Mouse (Mus musculus) forebrain, embryonic 12.5 days (tissue): ENCODE measurements around the gene Ifih1. TPM values are rescaled to one million over a fixed set of nuclear protein-coding genes. Genes with fewer than 3 reads are reported as not detected.

Source experiments
- ATAC-seq: fragments of 200-750 bp; cut with Nextera tagmentation; 2 replicates; pipeline ENCODE4 v1.8.0; 2017; ENCODE audit warnings: moderate TSS enrichment; ENCODE audit not compliant: low FRiP score
- H3K27ac ChIP-seq: fragments of 300-500 bp; sonication (generic); 2 replicates; pipeline ENCODE4 v1.5.1; 2016; ENCODE audit warnings: mild to moderate bottlenecking
- H3K27me3 ChIP-seq: fragments of 300-500 bp; sonication (generic); 2 replicates; pipeline ENCODE4 v1.6.1; 2016; ENCODE audit warnings: mild to moderate bottlenecking
- H3K36me3 ChIP-seq: fragments of 300-500 bp; sonication (generic); replicated peaks from 2 replicates; pipeline ENCODE4 v1.6.1; 2016; ENCODE audit warnings: mild to moderate bottlenecking
- H3K4me1 ChIP-seq: fragments of 300-500 bp; sonication (generic); 2 replicates; pipeline ENCODE4 v1.6.1; 2016
- H3K4me2 ChIP-seq: fragments of 300-500 bp; sonication (generic); 2 replicates; pipeline ENCODE4 v1.6.1; 2016; ENCODE audit warnings: mild to moderate bottlenecking, moderate library complexity
- H3K4me3 ChIP-seq: fragments of 300-500 bp; sonication (generic); replicated peaks from 2 replicates; pipeline ENCODE4 v1.5.1; 2016; ENCODE audit warnings: mild to moderate bottlenecking
- H3K9ac ChIP-seq: fragments of 300-500 bp; sonication (generic); 2 replicates; pipeline ENCODE4 v1.6.1; 2016; ENCODE audit warnings: mild to moderate bottlenecking
- H3K9me3 ChIP-seq: fragments of 300-500 bp; sonication (generic); 2 replicates; pipeline ENCODE4 v1.6.1; 2016
- WGBS: fragments of 180-500 bp; shearing (Covaris S2); methylation state at CpG from one replicate; pipeline ENCODE4 v1.1.7; 2016; 5-methylcytosine and 5-hydroxymethylcytosine counted together
- polyA plus RNA-seq: library from polyadenylated mRNA; unstranded; fragments of >200 nt; fragmentation: Nextera tagmentation; extraction: Ambion mirVana; gene quantifications from 2 replicates; pipeline ENCODE4 v1.2.1, GENCODE M21; 2016

The Ifih1 gene
- polyA plus RNA-seq, 1 experiment from 2014 or later, result 1.5 TPM

DNA sequence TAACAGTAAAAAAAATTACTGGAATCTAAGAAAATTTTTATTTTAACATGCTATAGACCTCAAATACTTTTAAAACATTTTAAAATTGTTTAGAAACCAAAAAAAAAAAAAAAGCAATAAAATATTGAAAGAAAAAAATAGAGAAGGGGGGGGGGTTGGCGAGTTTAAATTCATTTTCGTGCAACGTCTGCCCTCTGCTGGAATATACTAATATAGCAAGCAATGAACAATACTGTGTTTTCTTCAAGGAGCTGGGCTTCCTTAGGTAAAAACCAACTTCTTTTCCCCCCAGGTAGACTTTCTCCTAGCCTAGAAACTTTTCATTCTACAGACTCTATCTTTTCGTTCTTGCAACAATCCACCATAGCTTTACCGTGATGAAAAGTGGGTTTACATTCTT is 18.3 kb downstream of the Ifih1 start:
- Histone ChIP-seq H3K9ac (no peak overlapping the region), H3K4me3 (no peak overlapping the region), H3K27me3 (no peaks in the 10 kb centered on the region), H3K4me1 (no peaks in the 10 kb centered on the region; the same call in 1 of the 2 replicates), H3K9me3 (no peaks in the 10 kb centered on the region), H3K27ac (no peak overlapping the region), H3K4me2 (no peak overlapping the region), H3K36me3 (no peaks in the 10 kb centered on the region)
- ATAC-seq, result no peak; the same call in 1 of the 2 replicates
- 8% methylated on average over 5 of the region's 5 CpGs for WGBS

DNA sequence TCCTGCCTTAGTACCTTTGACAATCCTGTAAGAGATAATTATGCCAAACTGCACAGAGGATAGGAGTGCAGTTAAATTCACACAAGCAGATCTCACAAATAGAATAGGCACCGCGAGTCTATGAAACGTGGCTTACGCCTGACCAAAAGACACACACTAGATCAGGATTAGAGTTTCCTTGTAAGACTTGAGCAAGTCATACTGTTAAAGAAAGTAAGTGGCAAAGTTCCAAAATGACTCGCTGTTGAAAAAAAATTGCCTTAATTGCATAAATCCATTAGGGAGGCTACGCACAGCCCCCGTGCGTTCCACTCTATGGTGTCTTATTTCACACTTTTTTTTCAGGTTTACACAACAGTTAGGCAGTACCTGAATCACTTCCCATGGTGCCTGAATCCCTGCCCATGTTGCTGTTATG is 23.0 kb downstream of the Ifih1 start:
- H3K36me3 ChIP-seq, result no peaks in the 10 kb centered on the region
- no peaks in the 10 kb centered on the region; the same call in 1 of the 2 replicates for H3K4me1 ChIP-seq
- H3K9ac ChIP-seq, result no peak overlapping the region
- no peaks in the 10 kb centered on the region for H3K27me3 ChIP-seq
- no peak for ATAC-seq
- no peak overlapping the region for H3K4me2 ChIP-seq
- H3K9me3 ChIP-seq, result no peaks in the 10 kb centered on the region
- WGBS, result 75% methylated on average over 8 of the region's 8 CpGs
- H3K4me3 ChIP-seq, result no peak overlapping the region
- no peak overlapping the region for H3K27ac ChIP-seq

DNA sequence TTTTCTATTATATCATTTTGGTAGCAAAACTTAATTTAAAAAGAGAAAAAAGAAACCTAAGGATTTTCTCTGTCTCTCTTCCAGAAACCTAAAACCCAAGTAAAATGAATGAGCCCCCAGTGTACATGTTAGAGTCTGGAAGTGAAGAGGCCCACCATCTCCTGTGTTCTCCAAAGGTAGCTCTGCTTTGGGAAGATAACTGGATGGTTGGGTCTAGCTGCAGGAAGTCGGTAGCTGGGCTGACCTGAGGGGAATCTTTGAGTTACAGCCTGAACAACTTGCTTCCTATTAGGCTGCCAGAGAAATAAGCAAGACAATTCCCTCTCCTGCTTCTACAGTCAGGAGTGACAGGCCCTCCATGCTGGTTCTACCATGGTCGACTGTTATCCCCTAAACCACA is 26.4 kb downstream of the Ifih1 start:
- Histone ChIP-seq H3K4me2 (no peak overlapping the region), H3K9ac (no peak overlapping the region), H3K27ac (no peak overlapping the region), H3K36me3 (no peaks in the 10 kb centered on the region), H3K9me3 (no peaks in the 10 kb centered on the region), H3K27me3 (no peaks in the 10 kb centered on the region), H3K4me3 (no peak overlapping the region), H3K4me1 (no peaks in the 10 kb centered on the region; the same call in 1 of the 2 replicates)
- 63% methylated on average over 2 of the region's 2 CpGs for WGBS
- no peak for ATAC-seq

DNA sequence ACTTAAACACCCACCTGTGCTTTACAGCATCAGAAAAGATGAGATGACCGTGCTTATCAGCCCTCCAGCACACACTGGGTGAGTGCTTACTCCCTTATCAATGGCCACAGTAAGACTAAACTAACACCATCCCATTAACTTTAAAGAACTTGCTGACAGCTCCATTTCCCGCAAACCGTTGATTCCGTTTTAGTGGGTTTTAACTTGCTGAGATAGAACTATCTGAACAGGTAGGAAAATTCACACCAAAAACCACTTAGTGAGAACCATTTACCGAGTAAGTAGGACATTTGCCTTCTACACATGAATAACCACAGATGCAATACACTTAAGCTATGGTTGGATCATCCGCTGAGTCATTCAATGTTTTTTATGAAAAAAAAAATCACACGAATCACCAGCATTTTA is 27.1 kb downstream of the Ifih1 start:
- WGBS, result 92% methylated on average over 7 of the region's 7 CpGs

DNA sequence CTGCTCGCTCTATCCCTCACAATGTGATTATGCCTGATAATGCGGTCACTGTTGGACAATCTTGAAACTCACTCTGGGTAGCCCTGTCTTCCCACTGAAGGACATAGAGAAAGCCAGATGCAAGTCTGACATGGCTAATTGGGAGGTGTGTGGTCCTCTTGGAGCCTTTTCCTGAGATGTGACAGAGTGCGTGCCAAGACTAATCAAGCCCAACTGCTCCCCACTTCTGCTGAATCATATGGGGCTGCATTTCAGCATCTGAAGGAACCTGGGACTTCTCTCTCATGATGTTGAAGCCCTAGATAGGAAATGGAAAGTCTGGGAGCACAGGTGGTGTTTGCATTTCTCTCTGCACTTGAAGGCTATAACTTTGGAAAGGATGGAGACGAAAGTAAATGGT is 32.9 kb downstream of the Ifih1 start:
- H3K4me1 ChIP-seq, result no peaks in the 10 kb centered on the region
- H3K27me3 ChIP-seq, result no peaks in the 10 kb centered on the region
- no peaks in the 10 kb centered on the region for H3K9me3 ChIP-seq
- no peak overlapping the region for H3K27ac ChIP-seq
- no peak overlapping the region for H3K4me3 ChIP-seq
- no peak for ATAC-seq
- no peaks in the 10 kb centered on the region for H3K36me3 ChIP-seq
- H3K9ac ChIP-seq, result no peak overlapping the region
- no peak overlapping the region for H3K4me2 ChIP-seq
- 95% methylated on average over 4 of the region's 4 CpGs for WGBS

More for the DNA sequence above, 27.1 kb downstream of the Ifih1 start:
- no peaks in the 10 kb centered on the region for H3K36me3 ChIP-seq
- no peak for ATAC-seq
- H3K9ac ChIP-seq, result no peak overlapping the region
- no peaks in the 10 kb centered on the region for H3K27me3 ChIP-seq
- no peaks in the 10 kb centered on the region; the same call in 1 of the 2 replicates for H3K4me1 ChIP-seq
- no peak overlapping the region for H3K4me3 ChIP-seq
- H3K4me2 ChIP-seq, result no peak overlapping the region
- no peak overlapping the region for H3K27ac ChIP-seq
- no peaks in the 10 kb centered on the region for H3K9me3 ChIP-seq

DNA sequence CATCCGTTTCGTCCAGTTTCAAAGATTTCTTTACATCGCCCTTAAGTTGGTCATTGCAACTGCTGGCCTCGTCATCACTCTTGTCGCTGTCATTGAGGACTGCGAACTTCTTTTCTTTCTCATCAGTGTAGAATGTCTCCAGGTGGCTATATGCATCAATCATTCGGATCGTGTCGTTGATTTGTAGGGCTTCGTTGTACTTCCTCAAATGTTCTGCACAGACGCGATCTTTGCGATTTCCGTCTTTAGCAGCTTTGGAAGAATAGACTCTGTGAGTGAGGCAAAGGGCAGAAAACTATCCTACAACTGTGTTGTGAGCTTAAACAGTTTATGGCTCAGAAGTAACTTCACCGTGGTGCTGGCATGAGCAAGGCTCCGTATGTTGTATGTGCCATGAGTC is 39.9 kb downstream of the Ifih1 start:
- no peak for ATAC-seq
- H3K4me3 ChIP-seq, result no peak overlapping the region
- no peak overlapping the region for H3K4me2 ChIP-seq
- H3K36me3 ChIP-seq, result no peaks in the 10 kb centered on the region
- WGBS, result 97% methylated on average over 16 of the region's 16 CpGs
- no peaks in the 10 kb centered on the region for H3K4me1 ChIP-seq
- no peaks in the 10 kb centered on the region for H3K9me3 ChIP-seq
- no peak overlapping the region for H3K9ac ChIP-seq
- no peaks in the 10 kb centered on the region for H3K27me3 ChIP-seq
- no peak overlapping the region for H3K27ac ChIP-seq

DNA sequence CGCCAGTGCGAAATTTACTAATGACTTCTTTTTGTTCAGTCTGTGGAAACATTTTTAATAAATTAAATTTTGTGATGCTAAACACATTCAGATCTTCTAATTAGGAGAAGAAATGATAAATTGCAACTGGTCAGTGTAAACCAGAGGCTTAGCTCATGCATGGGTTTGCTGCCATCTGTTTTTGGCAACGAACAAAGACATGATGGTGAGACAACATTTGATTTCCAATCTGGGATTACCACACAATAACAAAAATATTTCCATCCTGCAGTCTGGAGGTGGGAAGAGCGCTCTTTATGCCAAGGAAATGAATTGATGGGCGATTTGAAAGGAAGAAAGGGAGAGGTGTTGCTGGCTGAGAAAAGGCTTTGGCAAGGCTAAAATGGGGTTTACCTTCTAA is 42.5 kb downstream of the Ifih1 start:
- Histone ChIP-seq H3K36me3 (no peaks in the 10 kb centered on the region), H3K9ac (no peak overlapping the region), H3K27me3 (no peaks in the 10 kb centered on the region), H3K4me3 (no peak overlapping the region), H3K27ac (no peak overlapping the region), H3K4me2 (no peak overlapping the region), H3K9me3 (no peaks in the 10 kb centered on the region), H3K4me1 (no peaks in the 10 kb centered on the region)
- WGBS, result 86% methylated on average over 5 of the region's 5 CpGs
- ATAC-seq, result no peak

DNA sequence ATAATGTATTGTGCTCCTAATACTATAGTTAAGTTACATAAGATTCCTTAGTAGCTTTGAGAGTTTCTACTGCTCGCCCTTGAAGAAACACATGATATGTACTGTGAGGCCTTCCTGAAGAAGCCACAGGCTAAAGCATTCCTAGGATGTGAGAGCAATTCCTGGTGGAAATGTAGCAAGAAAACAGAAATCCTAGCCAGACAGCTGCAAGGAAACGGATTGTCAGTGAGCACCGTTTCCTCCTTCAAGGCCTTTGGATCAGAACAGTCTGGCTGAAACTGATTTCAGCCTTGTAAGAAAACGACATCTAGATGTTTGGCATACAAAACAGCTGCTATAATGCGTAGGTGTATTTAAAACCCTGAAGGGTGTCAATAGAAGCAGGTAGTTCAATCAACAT is 49.5 kb downstream of the Ifih1 start:
- Histone ChIP-seq H3K9me3 (no peaks in the 10 kb centered on the region), H3K9ac (no peak overlapping the region), H3K4me1 (no peaks in the 10 kb centered on the region), H3K36me3 (no peaks in the 10 kb centered on the region), H3K27ac (no peak overlapping the region), H3K4me3 (no peak overlapping the region), H3K27me3 (no peaks in the 10 kb centered on the region), H3K4me2 (no peak overlapping the region)
- no peak for ATAC-seq
- WGBS, result 96% methylated on average over 5 of the region's 5 CpGs

DNA sequence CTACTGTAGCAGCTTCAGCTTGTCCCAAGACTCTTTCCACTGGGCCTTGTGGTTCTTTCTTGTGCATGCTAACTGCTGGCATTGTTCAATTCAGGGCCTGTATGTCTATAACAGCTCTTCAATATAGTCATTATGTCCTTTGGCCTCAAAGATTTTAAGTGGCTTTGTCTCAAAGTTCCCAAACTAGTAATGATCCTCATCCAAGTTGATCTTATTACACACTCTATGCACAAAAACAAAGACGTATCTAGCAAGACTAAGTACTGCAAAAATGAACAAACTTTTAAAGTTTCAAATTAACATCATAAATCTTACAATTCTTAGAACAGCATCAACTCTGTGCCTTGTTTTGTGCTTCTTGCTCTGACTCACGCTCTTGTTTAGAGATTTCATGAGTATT is 51.6 kb downstream of the Ifih1 start:
- no peaks in the 10 kb centered on the region for H3K27me3 ChIP-seq
- no peak overlapping the region for H3K4me2 ChIP-seq
- no peaks in the 10 kb centered on the region for H3K9me3 ChIP-seq
- no peak overlapping the region for H3K9ac ChIP-seq
- H3K4me3 ChIP-seq, result no peak overlapping the region
- H3K36me3 ChIP-seq, result no peaks in the 10 kb centered on the region
- H3K27ac ChIP-seq, result no peak overlapping the region
- ATAC-seq, result no peak
- H3K4me1 ChIP-seq, result no peaks in the 10 kb centered on the region
- 70% methylated on average over 2 of the region's 2 CpGs for WGBS

DNA sequence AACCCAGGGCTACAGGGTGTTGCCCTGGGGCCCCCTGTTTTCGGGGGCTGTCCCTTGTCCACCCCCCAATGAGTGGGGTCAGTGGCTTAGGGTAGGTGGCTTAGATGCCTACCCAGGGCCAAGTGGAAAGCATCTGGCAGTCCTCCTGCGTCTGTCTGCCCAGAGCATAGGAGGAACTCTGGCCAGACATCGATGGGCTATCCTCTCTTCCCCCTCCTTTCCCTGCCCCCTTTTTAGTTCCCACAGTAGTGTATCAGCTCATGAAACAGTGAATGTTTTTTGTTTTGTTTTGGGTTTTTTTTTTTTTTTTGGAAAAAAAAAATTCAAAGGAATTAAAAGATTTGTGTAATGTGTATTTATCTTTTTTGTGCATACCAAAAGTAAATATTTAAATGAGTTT is 54.5 kb downstream of the Ifih1 start:
- Histone ChIP-seq H3K4me1 (no peaks in the 10 kb centered on the region), H3K9me3 (no peaks in the 10 kb centered on the region), H3K4me2 (no peak overlapping the region), H3K9ac (no peak overlapping the region), H3K27ac (no peak overlapping the region), H3K36me3 (no peaks in the 10 kb centered on the region), H3K27me3 (no peaks in the 10 kb centered on the region), H3K4me3 (no peak overlapping the region)
- ATAC-seq, result no peak
- WGBS, result 90% methylated on average over 3 of the region's 3 CpGs

DNA sequence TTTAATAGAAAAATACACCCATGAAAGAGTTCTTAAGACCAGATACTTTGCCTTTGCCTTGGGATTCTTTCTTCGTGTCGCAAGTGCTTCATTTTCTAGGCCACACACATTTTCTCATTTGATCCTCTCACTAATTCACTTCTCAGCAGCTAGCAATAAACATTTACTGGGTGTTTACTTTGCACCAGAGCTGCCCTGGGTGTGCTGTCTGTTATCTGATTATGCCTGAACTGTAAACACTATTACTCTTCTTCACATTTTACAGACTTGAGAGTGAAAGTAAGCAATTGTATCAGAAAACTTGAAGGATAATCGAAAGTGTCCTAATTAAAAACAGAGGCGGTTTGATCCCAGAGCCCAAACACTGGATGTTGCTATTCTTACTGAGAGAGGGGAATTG is 56.7 kb downstream of the Ifih1 start:
- Histone ChIP-seq H3K4me3 (no peak overlapping the region), H3K27me3 (no peaks in the 10 kb centered on the region), H3K9me3 (no peaks in the 10 kb centered on the region), H3K4me2 (no peak overlapping the region), H3K27ac (no peak overlapping the region), H3K4me1 (no peaks in the 10 kb centered on the region), H3K36me3 (no peaks in the 10 kb centered on the region), H3K9ac (no peak overlapping the region)
- WGBS, result 86% methylated on average over 4 of the region's 4 CpGs
- no peak for ATAC-seq

DNA sequence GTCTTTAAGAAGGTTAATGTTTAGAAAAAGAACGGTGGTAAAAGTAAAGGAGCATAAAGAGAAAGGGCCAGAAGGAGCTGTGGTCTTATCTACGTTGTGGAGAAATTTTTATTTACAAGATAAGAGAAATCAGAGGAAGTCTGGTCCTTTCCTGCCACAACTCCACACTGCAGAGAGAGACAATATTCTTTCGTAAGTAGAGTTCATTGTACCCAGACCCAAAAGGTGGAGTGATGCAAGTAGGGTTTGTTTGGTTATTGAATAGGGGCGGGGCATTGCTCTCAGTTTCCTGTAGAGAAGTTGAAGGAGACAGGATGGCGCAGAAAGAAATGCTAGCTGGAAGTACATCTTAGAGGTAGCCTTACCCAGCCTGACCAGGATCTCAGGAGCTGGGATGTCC is 60.3 kb downstream of the Ifih1 start:
- Histone ChIP-seq H3K4me3 (no peak overlapping the region), H3K27ac (no peak overlapping the region), H3K4me2 (no peak overlapping the region), H3K9me3 (no peaks in the 10 kb centered on the region), H3K36me3 (no peaks in the 10 kb centered on the region), H3K9ac (no peak overlapping the region), H3K4me1 (no peaks in the 10 kb centered on the region), H3K27me3 (no peaks in the 10 kb centered on the region)
- 80% methylated on average over 5 of the region's 5 CpGs for WGBS
- no peak for ATAC-seq

DNA sequence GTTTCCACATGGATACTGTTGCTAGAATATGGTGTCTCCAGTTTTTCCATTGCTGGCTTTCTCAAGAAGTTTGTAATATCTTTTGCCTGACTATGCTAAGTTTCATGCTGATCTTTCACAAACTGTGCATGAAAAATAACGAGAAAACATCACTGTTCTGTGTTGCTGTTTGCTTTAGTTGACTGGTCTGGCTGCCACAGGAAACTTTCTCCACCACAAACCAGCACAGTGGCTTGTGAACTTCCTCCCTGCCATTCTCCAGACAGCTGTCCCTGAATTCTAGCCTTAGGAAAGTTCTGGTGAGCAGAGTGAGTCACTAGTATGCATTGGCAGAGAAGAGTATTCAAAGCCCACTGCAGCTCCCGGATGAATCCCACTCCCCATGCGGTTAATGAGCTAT is 71.1 kb downstream of the Ifih1 start:
- no peaks in the 10 kb centered on the region for H3K36me3 ChIP-seq
- H3K9me3 ChIP-seq, result no peaks in the 10 kb centered on the region
- H3K4me1 ChIP-seq, result no peaks in the 10 kb centered on the region
- no peak for ATAC-seq
- 78% methylated on average over 3 of the region's 3 CpGs for WGBS
- H3K27ac ChIP-seq, result no peak overlapping the region
- no peak overlapping the region for H3K4me2 ChIP-seq
- no peaks in the 10 kb centered on the region for H3K27me3 ChIP-seq
- no peak overlapping the region for H3K9ac ChIP-seq
- no peak overlapping the region for H3K4me3 ChIP-seq

DNA sequence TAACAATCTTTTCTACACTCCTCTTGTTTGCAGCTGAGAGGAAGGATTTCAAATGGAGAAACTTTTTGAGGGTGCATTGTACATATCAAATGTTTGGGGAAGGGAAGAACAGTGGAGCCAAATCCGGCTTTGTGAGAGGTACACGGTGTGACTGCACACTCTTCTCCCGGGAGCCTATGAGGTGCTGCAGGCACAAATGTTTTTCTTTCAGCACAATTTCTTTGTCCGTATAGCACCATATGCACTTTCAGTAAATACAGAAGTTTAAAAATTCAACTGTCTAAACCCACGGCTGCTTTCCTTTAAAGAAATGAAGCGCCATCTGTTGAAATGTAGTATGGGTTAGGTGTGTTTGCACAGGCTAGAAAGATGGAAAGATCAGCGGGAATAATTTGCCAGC is 71.8 kb downstream of the Ifih1 start:
- Histone ChIP-seq H3K4me1 (no peaks in the 10 kb centered on the region), H3K9me3 (no peaks in the 10 kb centered on the region), H3K36me3 (no peaks in the 10 kb centered on the region), H3K4me3 (no peak overlapping the region), H3K4me2 (no peak overlapping the region), H3K27ac (no peak overlapping the region), H3K9ac (no peak overlapping the region), H3K27me3 (no peaks in the 10 kb centered on the region)
- ATAC-seq, result no peak
- 84% methylated on average over 7 of the region's 7 CpGs for WGBS
